Mouse (Mus musculus): ENCODE measurements around the gene P4ha2. TPM values are rescaled to one million over a fixed set of nuclear protein-coding genes. Genes with fewer than 3 reads are reported as not detected.
"Not testable (repeated sequence)": the region's sequence is repeated elsewhere in the genome, so short reads cannot be mapped to it uniquely, and the experiment has no call there.

P4ha2 gene
- total RNA-seq, 2 experiments from 2014 or later: 21.1 to 27.7 TPM

DNA sequence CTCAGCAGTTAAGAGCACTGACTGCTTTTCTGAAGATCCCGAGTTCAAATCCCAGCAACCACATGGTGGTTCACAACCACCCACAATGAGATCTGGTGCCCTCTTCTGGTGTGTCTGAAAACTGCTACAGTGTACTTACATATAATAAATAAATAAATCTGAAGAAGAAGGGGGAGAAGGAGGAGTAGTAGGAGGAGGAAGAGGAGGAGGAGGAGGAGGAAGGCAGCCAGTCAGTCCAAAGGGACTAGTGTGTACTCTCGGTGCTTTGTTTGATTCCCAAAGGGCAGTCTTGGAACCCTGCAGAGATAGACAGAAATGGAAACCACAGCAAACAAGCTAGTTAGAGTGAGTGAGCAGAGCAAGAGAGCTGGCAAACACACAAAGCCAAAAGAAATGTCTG lies 40.3 kb downstream of the P4ha2 start:
- not testable (repeated sequence) for DNase-seq

DNA sequence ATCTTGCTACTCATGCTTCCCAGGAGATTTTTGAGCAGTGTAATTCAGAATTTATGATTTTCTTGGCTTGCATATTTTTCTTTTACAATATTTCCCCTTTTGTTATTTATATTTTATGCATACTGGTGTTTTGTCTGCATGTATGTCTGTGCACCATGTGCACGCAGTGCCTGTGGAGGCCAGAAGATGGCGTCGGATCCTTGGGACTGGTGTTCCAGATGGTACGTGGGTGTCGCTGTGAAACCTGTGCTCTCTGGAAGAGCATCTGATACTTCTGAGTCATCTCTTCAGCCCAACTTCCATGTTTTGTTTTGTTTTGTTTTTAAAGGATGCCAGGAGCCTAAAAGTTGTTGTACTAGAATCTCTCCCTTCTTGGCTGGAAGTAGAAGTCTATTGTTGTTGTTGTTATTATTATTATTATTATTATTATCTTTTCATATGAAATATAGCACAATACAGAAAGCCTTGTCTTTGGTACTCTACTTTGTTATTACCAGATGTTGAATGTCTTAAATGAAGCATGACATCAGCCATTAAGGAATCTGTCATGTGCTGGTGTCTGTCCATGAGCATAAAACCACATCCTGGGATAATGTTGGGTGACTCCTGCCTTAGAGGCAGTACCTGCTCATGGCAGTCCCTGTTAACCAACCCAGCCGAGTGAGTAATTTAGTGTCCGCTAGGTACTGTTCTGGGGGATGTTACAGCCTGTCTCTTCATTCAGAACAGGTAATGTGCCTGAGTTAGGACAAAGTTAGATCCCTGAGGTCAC lies 41.5 kb downstream of the P4ha2 start:
- no peak for DNase-seq

DNA sequence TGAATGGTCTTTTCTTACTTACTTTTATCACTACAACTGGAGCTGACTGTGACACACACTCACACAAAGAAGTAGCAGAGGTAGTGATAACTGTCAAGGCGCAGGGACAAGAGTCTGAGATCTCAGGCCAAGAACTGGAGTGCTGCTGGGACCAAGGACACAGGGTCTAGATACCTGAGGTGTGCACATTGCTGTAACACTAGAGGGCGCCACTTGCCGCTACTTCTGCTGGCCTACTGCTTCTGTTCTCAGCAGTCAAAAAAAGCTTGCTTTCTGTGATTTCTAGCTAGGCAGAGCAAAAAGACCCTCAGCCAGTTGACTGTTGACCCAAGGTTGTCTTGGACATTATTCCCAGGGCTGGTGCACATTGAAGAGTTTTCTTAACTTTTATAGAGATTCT lies 45.0 kb downstream of the P4ha2 start:
- peak; percentile 78 for DNase-seq

- DNase-seq: no peak
These were observed 46.1 kb downstream of the P4ha2 start for GRCm38 (mm10) chr11:54145990-54146389.

DNA sequence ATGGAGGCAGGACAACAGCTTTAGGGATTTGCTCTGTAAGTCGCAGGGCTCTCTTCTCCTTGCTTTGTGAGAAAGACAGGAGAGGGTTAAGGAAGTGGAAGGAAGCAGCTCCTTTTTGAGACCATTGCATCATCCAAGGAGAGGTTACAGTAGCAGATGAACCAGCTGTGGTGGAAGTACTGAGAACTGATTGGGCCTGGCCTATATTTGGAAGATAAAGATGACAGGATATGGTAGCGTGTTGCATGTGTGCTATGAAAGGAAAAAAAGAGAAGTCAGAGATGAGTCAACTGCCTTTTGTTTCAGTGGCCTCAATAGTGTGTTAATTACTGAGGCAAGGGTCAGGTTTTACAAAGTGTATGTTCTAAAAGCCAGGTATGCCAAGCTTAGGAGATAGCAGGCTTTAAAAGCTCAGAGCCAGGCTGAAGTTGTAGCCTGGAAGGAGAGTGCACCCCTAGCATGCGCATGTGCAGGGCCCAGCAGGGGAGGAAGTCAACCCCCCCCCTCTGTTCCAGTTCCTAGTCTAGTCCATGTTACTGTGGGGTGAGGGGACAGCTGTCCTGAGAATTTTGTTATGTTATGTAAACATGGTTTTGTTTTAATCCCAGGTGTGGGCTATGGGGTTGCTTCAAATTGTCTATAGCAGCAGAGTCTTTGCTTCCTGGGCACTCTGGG lies 50.0 kb downstream of the P4ha2 start:
- no peak for DNase-seq

GRCm38 (mm10) chr11:54151141-54151540 lies 51.2 kb downstream of the P4ha2 start:
- DNase-seq: no peak

DNA sequence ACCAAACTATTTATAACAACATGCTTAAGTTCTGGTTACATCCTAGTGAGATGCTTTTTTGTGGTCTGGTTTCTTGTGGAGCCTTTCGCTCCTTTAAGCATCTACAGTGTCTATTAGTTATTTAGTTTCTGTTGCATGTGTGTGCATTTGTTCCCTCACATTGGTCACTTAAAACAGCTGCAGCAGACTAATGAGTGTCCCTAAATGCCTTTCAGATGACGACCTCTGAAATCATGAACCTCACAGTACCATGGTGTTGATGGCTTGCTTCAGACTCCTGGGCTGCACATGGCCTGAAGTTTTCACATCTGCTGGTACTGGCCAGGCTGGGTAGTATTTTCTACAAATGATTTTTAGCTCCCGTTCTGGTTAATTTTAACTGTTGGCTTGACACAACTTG lies 53.1 kb downstream of the P4ha2 start:
- no peak for DNase-seq

DNA sequence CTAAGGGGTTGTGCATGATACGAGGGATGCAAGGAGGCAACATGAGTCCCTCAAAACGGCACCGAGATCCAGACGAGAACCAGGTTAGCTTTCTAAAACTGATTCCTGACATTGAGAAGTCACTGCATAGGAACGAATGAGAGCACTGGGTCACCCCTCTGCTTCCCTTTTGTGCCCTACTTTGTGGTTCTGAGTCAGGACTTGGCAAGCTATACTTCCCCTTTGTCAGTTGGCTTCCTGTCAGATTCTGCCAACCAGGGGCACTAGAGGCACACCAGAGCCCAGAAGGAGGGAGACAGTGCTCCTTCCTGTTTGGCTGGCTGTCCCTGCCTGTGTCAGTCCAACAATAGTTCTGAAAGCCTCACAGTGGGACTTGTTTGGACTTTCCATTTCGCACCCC lies 56.0 kb downstream of the P4ha2 start:
- DNase-seq: no peak

GRCm38 (mm10) chr11:54156504-54156903 lies 56.6 kb downstream of the P4ha2 start:
- no peak for DNase-seq

DNA sequence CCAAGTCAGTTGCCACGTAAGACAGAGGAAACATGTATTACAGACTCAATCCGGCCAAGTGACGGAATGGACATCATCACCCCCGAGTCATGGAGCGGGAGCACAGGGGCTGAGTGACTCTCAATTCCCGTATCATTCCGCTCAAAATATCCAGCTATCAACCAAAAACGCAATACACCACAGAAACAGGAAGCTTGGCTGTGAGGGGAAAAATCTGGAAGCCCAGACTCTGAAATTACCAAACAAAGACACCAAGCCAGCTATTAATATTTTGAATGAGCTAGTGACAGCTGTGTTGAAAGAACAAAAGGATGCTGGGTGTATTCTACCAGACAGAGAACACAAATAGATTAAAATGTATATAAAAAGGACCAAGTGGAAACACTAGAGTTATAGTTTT lies 57.7 kb downstream of the P4ha2 start:
- DNase-seq: no peak

DNA sequence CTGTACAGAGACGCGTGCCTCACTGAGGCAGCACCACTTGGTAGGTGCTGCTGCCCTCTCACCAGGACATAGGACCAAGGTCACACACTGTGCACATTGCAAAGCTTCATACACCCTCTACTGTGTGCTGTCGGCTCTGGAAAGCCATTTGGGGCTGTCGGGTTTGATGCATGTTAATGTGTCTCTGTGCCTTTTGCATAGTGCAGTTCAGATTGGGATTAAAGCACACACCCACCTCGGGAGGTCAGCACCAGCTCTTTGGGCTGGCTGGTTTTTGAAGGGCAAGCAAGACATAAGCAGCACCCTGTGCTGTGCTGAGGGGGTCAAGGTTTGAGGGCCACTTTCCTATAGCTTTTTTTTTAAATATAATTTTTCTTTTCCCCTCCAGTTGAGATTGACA lies 60.5 kb downstream of the P4ha2 start:
- DNase-seq: no peak

- no peak for DNase-seq
These were observed 61.0 kb downstream of the P4ha2 start for GRCm38 (mm10) chr11:54160920-54161319.

DNA sequence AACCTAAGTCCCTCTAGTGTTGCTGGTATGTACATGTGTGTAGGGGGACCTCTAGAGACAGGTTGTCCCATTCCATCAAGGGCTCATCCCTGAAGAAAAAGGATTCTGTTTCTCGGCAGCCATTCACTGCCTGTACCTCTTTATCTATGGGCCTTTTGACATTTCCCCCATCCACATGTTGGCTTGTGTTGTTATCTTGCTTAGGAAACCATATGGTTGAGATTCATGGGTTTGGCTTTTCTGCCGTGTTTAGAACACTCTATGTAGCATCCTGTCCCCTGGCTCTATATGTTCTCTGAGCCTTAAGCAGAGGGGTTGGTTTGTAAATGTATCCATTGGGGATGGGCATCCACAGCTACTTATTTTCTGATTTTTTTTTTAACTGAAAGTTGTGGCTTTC lies 61.6 kb downstream of the P4ha2 start:
- no peak for DNase-seq

- DNase-seq: no peak
These were observed 63.1 kb downstream of the P4ha2 start for GRCm38 (mm10) chr11:54162968-54163367.

DNA sequence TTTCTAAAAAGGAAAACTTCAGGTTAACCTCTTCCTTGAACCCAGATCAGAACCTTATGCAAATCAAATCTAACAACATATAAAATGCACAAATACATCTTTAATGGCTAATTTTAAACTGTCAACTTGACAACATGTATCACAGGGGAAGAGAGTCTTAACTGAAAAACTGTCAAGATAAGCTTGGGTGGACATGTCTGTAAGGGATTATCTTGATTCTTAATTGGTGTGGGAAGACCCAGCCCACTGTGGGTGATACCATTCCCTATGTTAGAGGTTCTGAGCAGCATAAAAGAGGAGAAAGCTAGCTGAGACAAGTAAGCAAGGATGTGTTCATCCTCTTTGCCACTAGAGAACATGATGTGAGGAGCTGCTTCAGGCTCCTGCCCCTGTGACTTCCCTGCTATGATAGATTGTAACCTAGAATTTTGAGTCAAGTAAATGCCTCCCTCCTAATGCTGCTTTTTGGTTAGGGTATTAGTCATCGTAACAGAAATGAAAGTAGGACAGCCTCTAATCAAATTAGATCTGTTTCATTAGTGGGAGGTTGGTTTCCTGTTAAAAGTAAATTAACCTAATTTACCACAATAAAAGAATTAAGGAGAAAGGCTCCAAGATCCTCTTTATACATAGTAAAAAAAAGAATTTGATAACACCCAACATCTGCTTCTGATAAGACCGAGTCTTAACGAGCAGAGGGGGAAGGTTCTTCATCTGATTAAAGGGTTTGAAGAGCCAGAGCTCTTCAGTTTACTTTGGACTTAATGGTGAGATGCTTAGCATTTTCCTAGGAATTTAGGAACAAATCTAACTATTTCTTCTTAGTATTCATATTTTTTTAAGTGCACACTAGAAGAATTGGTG lies 69.8 kb downstream of the P4ha2 start:
- DNase-seq: no peak

- no peak for DNase-seq
These were observed 71.3 kb downstream of the P4ha2 start for GRCm38 (mm10) chr11:54171175-54171574.

- DNase-seq: no peak
These were observed 74.3 kb downstream of the P4ha2 start for GRCm38 (mm10) chr11:54174226-54174625.

DNA sequence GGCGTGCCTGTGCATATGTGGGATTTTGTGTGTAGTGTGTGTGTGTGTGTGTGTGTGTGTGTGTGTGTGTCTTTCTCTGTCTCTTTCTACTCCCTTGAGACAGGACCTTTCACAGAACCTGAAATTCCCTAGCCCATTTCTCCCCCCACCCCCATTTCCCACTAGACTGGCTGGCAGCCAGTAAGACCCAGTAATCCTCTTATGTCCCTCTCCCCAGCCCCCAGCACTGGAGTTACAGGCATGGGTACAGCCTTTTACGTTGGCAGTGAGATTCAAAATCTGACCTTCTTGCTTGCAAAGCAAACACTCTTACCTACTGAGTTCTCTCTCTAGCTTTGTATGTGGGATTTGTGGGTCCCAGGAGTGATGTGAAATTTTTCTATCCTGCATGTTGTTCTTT lies 75.0 kb downstream of the P4ha2 start:
- DNase-seq: no peak

Other genes starting within 250 kb of the P4ha2 start
- gene Gm12216, start 240.8 kb upstream of the P4ha2 start, total RNA-seq (2021): 1 to 10 TPM; 3.5 to 4.0 TPM
- 10 to 100 TPM in 1 of 2 experiments, 1 to 10 TPM in 1; 7.4 to 10.7 TPM for gene Slc22a5, start 208.4 kb upstream of the P4ha2 start, total RNA-seq (2021)
- 1 to 10 TPM; 1.7 to 2.6 TPM for gene Slc22a21, start 119.8 kb upstream of the P4ha2 start, total RNA-seq (2021)
- 1 to 10 TPM; 1.4 to 2.8 TPM for gene Slc22a4, start 72.0 kb upstream of the P4ha2 start, total RNA-seq (2021)
- 10 to 100 TPM; 26.0 to 37.9 TPM for gene Pdlim4, start 31.1 kb upstream of the P4ha2 start, total RNA-seq (2021)
- gene Csf2, start 149.6 kb downstream of the P4ha2 start, total RNA-seq (2021): not detected
- gene Il3, start 167.2 kb downstream of the P4ha2 start, total RNA-seq (2021): not detected
- gene Acsl6, start 203.7 kb downstream of the P4ha2 start, total RNA-seq (2021): 10 to 100 TPM; 21.3 to 21.6 TPM